Mouse (Mus musculus) neural tube, embryonic 14.5 days (tissue): Measurements from ENCODE around the gene Stxbp1. TPM values are rescaled to one million over a fixed set of nuclear protein-coding genes. Genes with fewer than 3 reads are reported as not detected.
A peak's percentile ranks its signal among the peaks of the same experiment; 100 is the strongest.

Source experiments
- ATAC-seq: fragments of 200-750 bp; cut with Nextera tagmentation; 2 replicates; pipeline ENCODE4 v1.8.0; 2017; ENCODE audit warnings: low read depth, mild to moderate bottlenecking, moderate TSS enrichment, moderate library complexity
- H3K27ac ChIP-seq: fragments of 300-500 bp; sonication (generic); 2 replicates; pipeline ENCODE4 v1.5.1; 2014; ENCODE audit warnings: low read depth, mild to moderate bottlenecking, control low read depth, low read length, moderate library complexity, mixed read lengths
- H3K27me3 ChIP-seq: fragments of 300-500 bp; sonication (generic); 2 replicates; pipeline ENCODE4 v1.6.1; 2014; ENCODE audit warnings: low read length; ENCODE audit not compliant: control insufficient read depth, insufficient read depth
- H3K36me3 ChIP-seq: fragments of 300-500 bp; sonication (generic); 2 replicates; pipeline ENCODE4 v1.6.1; 2014; ENCODE audit warnings: low read length, mixed read lengths; ENCODE audit not compliant: control insufficient read depth, insufficient read depth
- H3K4me1 ChIP-seq: fragments of 300-500 bp; sonication (generic); 2 replicates; pipeline ENCODE4 v1.6.1; 2014; ENCODE audit warnings: low read length; ENCODE audit not compliant: control insufficient read depth, insufficient read depth
- H3K4me2 ChIP-seq: fragments of 300-500 bp; sonication (generic); 2 replicates; pipeline ENCODE4 v1.6.1; 2014; ENCODE audit warnings: mild to moderate bottlenecking, low read depth, low read length, control low read depth
- H3K4me3 ChIP-seq: fragments of 300-500 bp; sonication (generic); 2 replicates; pipeline ENCODE4 v1.5.1; 2014; ENCODE audit warnings: low read depth, low read length, control low read depth, mixed read lengths
- H3K9ac ChIP-seq: fragments of 300-500 bp; sonication (generic); replicated peaks from 2 replicates; pipeline ENCODE4 v1.6.1; 2014; ENCODE audit warnings: low read depth, mild to moderate bottlenecking, control low read depth, low read length, mixed read lengths
- H3K9me3 ChIP-seq: fragments of 300-500 bp; sonication (generic); 2 replicates; pipeline ENCODE4 v1.6.1; 2016; ENCODE audit warnings: low read length; ENCODE audit not compliant: control insufficient read depth
- WGBS: fragments of 180-500 bp; shearing (Covaris S2); extraction: QIAGEN DNeasy Blood & Tissue Kit; methylation state at CpG from one replicate; pipeline ENCODE4 v1.1.7; 2014; 5-methylcytosine and 5-hydroxymethylcytosine counted together
- polyA plus RNA-seq: library from polyadenylated mRNA; unstranded; fragments of >200 nt; fragmentation: Nextera tagmentation; extraction: Ambion mirVana; gene quantifications from 2 replicates; pipeline ENCODE4 v1.2.1, GENCODE M21; 2014

Gene Stxbp1
- polyA plus RNA-seq, 1 experiment from 2014 or later, result 312 TPM

DNA sequence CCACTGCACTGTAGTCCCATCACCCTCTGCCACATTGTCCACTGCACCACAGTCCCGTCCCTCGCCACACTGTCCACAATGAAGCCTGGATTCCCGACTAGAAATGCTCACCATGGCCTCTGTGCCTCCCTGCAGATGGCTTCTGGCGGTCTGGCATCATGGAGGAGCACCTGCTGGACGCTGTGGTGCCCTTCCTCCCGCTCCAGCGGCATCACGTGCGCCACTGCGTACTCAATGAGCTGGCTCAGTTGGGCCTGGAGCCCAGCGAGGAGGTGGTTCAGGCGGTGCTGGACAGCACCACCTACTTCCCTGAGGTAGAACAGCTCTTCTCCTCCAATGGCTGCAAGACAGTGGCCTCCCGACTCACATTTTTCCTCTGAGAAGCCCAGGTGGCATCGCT is 85.7 kb downstream of the Stxbp1 start:
- H3K9me3 ChIP-seq, result no peaks in the 10 kb centered on the region
- H3K4me2 ChIP-seq, result no peak overlapping the region
- no peak for ATAC-seq
- H3K4me1 ChIP-seq, result peaks cover 5% of the 10 kb centered on the region
- no peak overlapping the region for H3K9ac ChIP-seq
- H3K27me3 ChIP-seq, result no peaks in the 10 kb centered on the region
- H3K4me3 ChIP-seq, result no peak overlapping the region
- peaks cover 15% of the 10 kb centered on the region for H3K36me3 ChIP-seq
- WGBS, result 88% methylated on average over 14 of the region's 14 CpGs
- no peak overlapping the region for H3K27ac ChIP-seq

DNA sequence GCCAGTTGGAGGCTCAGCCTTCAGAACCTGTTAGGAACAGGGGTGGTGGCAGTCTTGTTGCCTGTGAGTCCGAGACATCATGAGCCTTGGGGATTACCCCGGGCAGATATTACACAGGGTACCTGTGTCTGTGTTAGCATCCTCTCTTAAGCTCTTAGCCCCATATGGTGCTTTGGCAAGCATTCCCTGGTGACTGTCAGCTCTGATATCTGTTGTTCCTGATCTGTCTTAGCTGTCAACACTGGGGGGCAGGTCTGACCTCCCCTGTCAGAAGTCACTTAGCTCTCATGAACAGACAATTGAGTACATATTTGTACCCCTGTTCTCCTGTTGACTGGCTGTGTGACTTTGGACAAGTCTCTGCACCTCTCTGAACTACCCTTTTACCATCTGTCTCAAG is 88.0 kb downstream of the Stxbp1 start:
- 85% methylated on average over 2 of the region's 2 CpGs for WGBS
- H3K9me3 ChIP-seq, result no peaks in the 10 kb centered on the region
- ATAC-seq, result no peak
- no peak overlapping the region for H3K27ac ChIP-seq
- no peak overlapping the region for H3K4me3 ChIP-seq
- H3K36me3 ChIP-seq, result peaks cover 24% of the 10 kb centered on the region
- H3K9ac ChIP-seq, result no peak overlapping the region
- no peaks in the 10 kb centered on the region for H3K27me3 ChIP-seq
- peaks cover 5% of the 10 kb centered on the region for H3K4me1 ChIP-seq
- H3K4me2 ChIP-seq, result no peak overlapping the region

DNA sequence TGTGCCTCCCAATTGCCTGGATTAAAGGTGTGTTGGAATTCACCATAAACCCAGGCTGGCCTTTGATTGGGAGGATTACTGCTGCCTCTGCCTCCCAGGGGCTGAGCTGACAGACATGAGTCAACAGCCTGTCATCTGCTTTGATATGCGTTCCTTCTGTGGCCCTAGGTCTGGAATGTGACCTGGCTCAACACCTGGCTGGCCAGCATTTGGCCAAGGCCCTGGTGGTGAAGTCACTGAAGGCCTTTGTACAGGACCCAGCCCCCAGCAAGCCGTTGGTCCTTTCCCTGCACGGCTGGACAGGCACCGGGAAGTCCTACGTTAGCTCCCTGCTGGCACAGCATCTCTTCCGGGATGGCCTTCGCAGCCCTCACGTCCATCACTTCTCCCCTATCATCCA is 88.5 kb downstream of the Stxbp1 start:
- Histone ChIP-seq H3K27ac (no peak overlapping the region), H3K9me3 (no peaks in the 10 kb centered on the region), H3K4me2 (no peak overlapping the region), H3K27me3 (no peaks in the 10 kb centered on the region), H3K4me3 (no peak overlapping the region), H3K9ac (0 out of 2 replicates have a peak overlapping the region, but pooled peaks have one; percentile 16), H3K36me3 (peaks cover 26% of the 10 kb centered on the region), H3K4me1 (peaks cover 5% of the 10 kb centered on the region)
- no peak for ATAC-seq
- 72% methylated on average over 8 of the region's 8 CpGs for WGBS

DNA sequence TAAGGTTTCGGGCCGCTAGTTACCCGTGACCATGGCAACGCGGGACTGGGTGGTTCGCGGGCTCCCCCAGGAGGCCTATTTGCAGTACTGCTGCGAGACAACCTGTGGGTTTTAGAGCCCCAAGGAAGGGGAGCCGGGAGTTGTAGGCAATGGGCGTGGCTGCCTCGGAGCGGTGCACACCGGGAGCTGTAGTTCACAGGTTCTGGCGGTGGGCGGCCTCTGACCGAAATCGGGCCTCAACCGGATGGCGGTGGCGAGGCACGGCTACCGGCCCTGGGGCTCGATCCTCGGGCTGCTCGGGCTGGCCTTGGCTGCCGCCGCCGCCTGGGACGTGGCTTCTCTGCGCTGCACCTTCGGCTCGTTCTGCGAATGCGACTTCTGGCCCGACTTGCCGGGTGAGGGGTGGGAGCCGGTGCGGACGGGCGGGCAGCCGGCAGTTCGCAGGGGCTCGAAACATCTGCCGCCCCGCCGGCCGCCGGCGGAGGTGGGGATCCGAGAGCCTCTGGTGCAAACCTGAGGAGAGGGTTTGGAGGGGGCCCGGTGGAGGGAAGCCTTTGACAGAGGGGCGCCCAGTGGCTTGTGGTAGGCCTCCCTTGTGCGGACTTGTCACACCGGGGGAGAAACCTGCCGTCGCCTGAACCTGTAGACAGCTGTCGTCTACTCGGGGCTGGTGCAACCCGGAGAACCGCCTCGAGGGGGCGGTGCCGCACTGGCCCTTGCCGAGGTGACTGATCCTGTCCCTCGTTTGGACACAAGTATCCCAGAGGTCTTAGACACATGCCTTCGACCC is 89.8 kb downstream of the Stxbp1 start, which contains the start of gene Tor2a:
Gene Tor2a, plus strand, starts transcription at position 179 of the 790 bp plus-strand sequence.
- peak within 1 kb of the TSS; percentile 87 for H3K9ac ChIP-seq
- H3K27me3 ChIP-seq, result no peaks in the 10 kb centered on the region
- ATAC-seq, result peak; percentile 92
- peaks cover 5% of the 10 kb centered on the region for H3K4me1 ChIP-seq
- peak within 1 kb of the TSS; percentile 88 for H3K27ac ChIP-seq
- peak within 1 kb of the TSS; percentile 76 for H3K4me3 ChIP-seq
- H3K36me3 ChIP-seq, result peaks cover 38% of the 10 kb centered on the region
- H3K4me2 ChIP-seq, result peak within 1 kb of the TSS; percentile 46
- no peaks in the 10 kb centered on the region for H3K9me3 ChIP-seq
- WGBS, result under 1% methylated on average over 52 of the region's 66 CpGs

DNA sequence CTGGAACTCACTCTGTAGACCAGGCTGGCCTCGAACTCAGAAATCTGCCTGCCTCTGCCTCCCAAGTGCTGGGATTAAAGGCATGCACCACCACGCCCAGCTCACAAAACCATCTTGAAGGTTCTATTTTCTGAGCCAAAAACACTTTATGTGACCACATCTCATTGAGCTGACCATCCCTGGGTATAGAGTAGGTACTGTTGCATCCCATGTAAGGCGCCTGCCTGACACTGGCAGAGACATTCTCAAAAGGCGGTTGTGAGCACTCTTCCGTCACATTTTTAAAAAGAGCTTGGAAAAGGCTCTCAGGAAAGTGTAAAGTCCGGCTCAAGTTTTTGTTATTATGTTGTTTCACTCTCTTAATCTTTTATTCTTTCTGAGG is 90.4 kb downstream of the Stxbp1 start:
- Histone ChIP-seq H3K36me3 (peaks cover 39% of the 10 kb centered on the region), H3K27ac (no peak overlapping the region), H3K4me3 (no peak overlapping the region), H3K4me1 (peaks cover 9% of the 10 kb centered on the region), H3K27me3 (no peaks in the 10 kb centered on the region), H3K4me2 (peak overlapping the region; percentile 18; the same call in 1 of the 2 replicates), H3K9me3 (no peaks in the 10 kb centered on the region), H3K9ac (no peak overlapping the region)
- 32% methylated on average over 6 of the region's 6 CpGs for WGBS
- peak; percentile 39; the same call in 1 of the 2 replicates for ATAC-seq

DNA sequence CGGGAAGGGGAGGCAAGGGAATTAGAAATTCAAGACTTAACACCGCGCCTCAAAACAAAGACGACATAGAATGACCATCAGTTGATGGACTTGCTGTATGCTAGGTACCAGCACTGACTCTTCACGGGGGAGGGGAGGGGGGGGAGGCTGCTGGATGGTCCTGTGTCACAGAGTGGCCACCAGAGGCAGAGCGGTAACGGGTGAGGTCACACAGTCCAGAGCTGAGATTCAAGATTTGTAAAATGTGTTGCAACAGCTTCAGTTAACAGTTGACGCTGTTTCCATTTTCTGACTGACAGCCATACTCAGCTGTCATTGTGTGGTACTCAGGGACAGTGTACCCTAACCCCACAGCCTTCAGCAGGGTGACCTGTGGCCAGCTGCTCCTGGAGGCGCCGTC is 94.9 kb downstream of the Stxbp1 start:
- ATAC-seq, result no peak
- Histone ChIP-seq H3K4me1 (0 out of 2 replicates have a peak, but pooled peaks cover 17% of the 10 kb centered on the region), H3K9ac (0 out of 2 replicates have a peak overlapping the region, but pooled peaks have one; percentile 11), H3K27ac (no peak overlapping the region), H3K4me3 (no peak overlapping the region), H3K36me3 (peaks cover 51% of the 10 kb centered on the region), H3K4me2 (peak overlapping the region; percentile 32), H3K27me3 (no peaks in the 10 kb centered on the region), H3K9me3 (no peaks in the 10 kb centered on the region)
- 59% methylated on average over 10 of the region's 10 CpGs for WGBS

DNA sequence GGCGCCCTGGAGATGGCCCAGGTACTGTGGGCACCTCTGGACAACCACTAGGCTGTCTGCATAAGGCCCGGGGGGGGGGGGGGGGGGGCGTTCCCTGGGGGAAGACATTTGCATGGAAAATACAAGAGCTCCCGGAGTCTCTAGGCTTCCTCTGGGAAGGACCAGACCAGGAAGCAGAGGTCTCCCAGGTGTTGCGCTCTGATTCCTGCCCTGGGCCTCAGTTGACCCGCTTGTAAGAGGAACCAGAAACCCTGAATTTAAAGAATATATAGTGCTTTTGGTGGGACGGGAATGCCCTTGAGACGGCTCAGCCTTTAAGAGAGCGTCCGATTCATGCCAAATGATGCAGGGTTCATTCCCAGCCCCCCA is 95.4 kb downstream of the Stxbp1 start:
- no peaks in the 10 kb centered on the region for H3K27me3 ChIP-seq
- no peaks in the 10 kb centered on the region for H3K9me3 ChIP-seq
- H3K4me2 ChIP-seq, result peak overlapping the region; percentile 32
- no peak overlapping the region for H3K27ac ChIP-seq
- H3K4me3 ChIP-seq, result peak overlapping the region; percentile 9; the same call in 1 of the 2 replicates
- 17% methylated on average over 8 of the region's 10 CpGs for WGBS
- H3K36me3 ChIP-seq, result peaks cover 56% of the 10 kb centered on the region
- 0 out of 2 replicates have a peak, but pooled peaks cover 17% of the 10 kb centered on the region for H3K4me1 ChIP-seq
- 0 out of 2 replicates have a peak overlapping the region, but pooled peaks have one; percentile 32 for H3K9ac ChIP-seq
- ATAC-seq, result no peak

DNA sequence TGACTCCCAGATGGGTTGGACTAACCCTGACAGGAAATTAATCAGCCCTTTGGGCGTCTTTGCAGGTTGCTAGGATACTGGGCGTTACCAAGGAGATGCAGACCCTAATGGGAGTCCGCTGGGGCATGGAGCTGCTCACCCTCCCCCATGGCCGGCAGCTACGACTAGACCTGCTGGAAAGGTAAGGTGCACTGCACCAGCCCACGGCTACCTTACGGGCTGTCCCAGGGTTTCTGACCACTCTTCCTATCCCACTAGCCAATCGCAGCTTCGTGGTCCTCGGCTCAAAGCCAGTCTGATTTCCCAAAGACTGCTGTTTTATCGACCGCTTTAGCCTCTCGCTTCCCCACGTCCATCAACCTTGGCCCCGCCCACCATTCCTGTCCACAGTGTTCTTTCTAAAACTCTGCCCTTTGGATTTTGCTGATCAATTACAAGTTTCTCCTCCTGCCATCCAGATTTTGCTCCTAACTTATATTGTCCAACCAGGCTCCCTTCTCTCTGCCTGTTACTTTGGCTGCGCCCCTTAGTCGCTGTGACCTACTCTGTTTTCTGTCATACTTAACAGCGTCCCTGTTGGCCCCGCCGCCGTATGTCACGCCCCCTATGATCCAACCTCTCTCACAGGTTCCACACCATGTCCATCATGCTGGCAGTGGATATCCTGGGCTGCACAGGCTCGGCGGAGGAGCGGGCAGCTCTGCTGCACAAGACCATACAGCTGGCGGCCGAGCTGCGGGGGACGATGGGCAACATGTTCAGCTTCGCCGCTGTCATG is 96.0 kb downstream of the Stxbp1 start:
- peaks cover 61% of the 10 kb centered on the region for H3K36me3 ChIP-seq
- H3K4me2 ChIP-seq, result peak overlapping the region; percentile 32
- no peaks in the 10 kb centered on the region for H3K9me3 ChIP-seq
- peak overlapping the region; percentile 9; the same call in 1 of the 2 replicates for H3K4me3 ChIP-seq
- no peaks in the 10 kb centered on the region for H3K27me3 ChIP-seq
- WGBS, result 11% methylated on average over 31 of the region's 31 CpGs
- ATAC-seq, result peak; percentile 77
- H3K9ac ChIP-seq, result 0 out of 2 replicates have a peak overlapping the region, but pooled peaks have one; percentile 32
- H3K4me1 ChIP-seq, result 0 out of 2 replicates have a peak, but pooled peaks cover 17% of the 10 kb centered on the region
- H3K27ac ChIP-seq, result no peak overlapping the region; the same call in 1 of the 2 replicates
